24 mouse cellular contexts compared by ENCODE assay signal in the genomic region with DNA sequence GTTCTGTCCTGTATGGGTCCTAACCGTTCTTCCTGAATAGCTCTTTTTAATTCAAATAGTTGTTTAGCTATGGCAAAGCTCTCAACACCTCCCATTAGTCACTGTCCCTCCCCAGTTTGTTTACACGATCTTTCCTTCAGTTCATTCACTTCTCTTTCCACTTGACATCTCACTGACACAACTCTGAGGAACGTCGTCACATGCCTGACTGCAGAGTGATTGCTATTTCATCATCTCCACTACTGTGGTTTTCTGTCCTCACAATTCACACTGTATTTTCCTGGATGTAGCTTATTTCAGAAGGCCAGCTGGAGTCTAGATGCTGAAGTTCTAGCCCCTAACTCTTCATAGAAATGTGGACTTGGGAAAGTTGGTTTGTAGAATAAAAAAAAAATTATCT. TPM values are rescaled to one million over a fixed set of nuclear protein-coding genes. Genes with fewer than 3 reads are reported as not detected.
DNase-seq lines count a peak whose midpoint lies in the region; ATAC-seq and TF ChIP-seq lines count a peak whose summit lies in the region.
"Had no signal": no experiment of that assay in that cellular context is flagged by ENCODE, and none has a peak within 500 bp of the region (broad histone marks: within the 10 kb centered on the region; RNA-seq: fewer than 3 reads in every experiment).

No protein-coding gene starts in this region.

- no peaks in the 10 kb centered on the region for H3K27me3 ChIP-seq in myocyte (ENCODE audit: control insufficient read depth, insufficient read depth, insufficient read length)
- H3K27me3 ChIP-seq in heart, embryonic 11.5 days (ENCODE audit: control insufficient read depth, insufficient read depth, low read length): no peaks in the 10 kb centered on the region; the same call in 1 of the 2 replicates
- H3K27me3 ChIP-seq: embryonic facial prominence, embryonic 13.5 days; heart, embryonic 13.5 days; hindbrain, embryonic 15.5 days; Patski had no signal

- no peak overlapping the region for H3K4me3 ChIP-seq in myocyte
- no peak overlapping the region for H3K4me3 ChIP-seq in heart, embryonic 11.5 days (ENCODE audit: low read depth, low read length)
- H3K4me3 ChIP-seq: embryonic facial prominence, embryonic 13.5 days; heart, embryonic 13.5 days; hindbrain, embryonic 15.5 days had no signal

- H3K4me1 ChIP-seq in heart, embryonic 11.5 days (ENCODE audit: control insufficient read depth, insufficient read depth, low read length): 0 out of 2 replicates have a peak, but pooled peaks cover 3% of the 10 kb centered on the region

- peak; percentile 95 for ATAC-seq in granulocyte monocyte progenitor cell, adult 5-6 weeks (replicated peaks; ENCODE audit: poor library complexity, severe bottlenecking)
- ATAC-seq in megakaryocyte-erythroid progenitor cell, adult 5-6 weeks (replicated peaks; ENCODE audit: low FRiP score, low TSS enrichment, poor library complexity, severe bottlenecking): no peak
- ATAC-seq in heart, embryonic 11.5 days (replicated peaks; ENCODE audit: insufficient number of reproducible peaks, low FRiP score, low TSS enrichment): no peak
- ATAC-seq: CD4-positive, CD25-positive, alpha-beta regulatory T cell, adult 4 months; forebrain, embryonic 14.5 days; inflammation-experienced regulatory T-cells, adult 6 months; intestine, postnatal 0 days; Patski had no signal

- no peaks in the 10 kb centered on the region for H3K9me3 ChIP-seq in heart, embryonic 11.5 days (replicated peaks; ENCODE audit: control insufficient read depth, low read length)
- H3K9me3 ChIP-seq: embryonic facial prominence, embryonic 13.5 days; G1E; heart, embryonic 13.5 days; hindbrain, embryonic 15.5 days had no signal

- peak; percentile 74 for DNase-seq in heart, adult 11 months
- DNase-seq in heart, adult 18-20 months: no peak
- peak; percentile 56 for DNase-seq in Muller cell, postnatal 12 days (ENCODE audit: inconsistent ontology term)
- no peak for DNase-seq in thymus, postnatal 36 days
- DNase-seq: adrenal gland, adult 8-10 months; adrenal gland, postnatal 36 days; B cell, adult 2 months; cerebellum, adult 8-10 months; cerebellum, postnatal 14 days; gastrocnemius, postnatal 36 days; heart, postnatal 36 days had no signal

- no peak overlapping the region for H3ac ChIP-seq in myocyte (ENCODE audit: control insufficient read depth, insufficient read length)

- H3K4me2 ChIP-seq in myocyte (ENCODE audit: low read depth): peak overlapping the region; percentile 18
- no peak overlapping the region for H3K4me2 ChIP-seq in heart, embryonic 11.5 days
- H3K4me2 ChIP-seq: embryonic facial prominence, embryonic 13.5 days; heart, embryonic 13.5 days; hindbrain, embryonic 15.5 days had no signal

- H3K9ac ChIP-seq in heart, embryonic 11.5 days (ENCODE audit: low read depth, low read length): no peak overlapping the region
- H3K9ac ChIP-seq: embryonic facial prominence, embryonic 13.5 days; heart, embryonic 13.5 days; hindbrain, embryonic 15.5 days had no signal

- H3K79me2 ChIP-seq in myocyte (ENCODE audit: control insufficient read depth, insufficient read depth): no peaks in the 10 kb centered on the region

- WGBS in heart, embryonic 11.5 days (ENCODE audit: insufficient replicate concordance): 35% methylated on average over 4 of the region's 4 CpGs

- no peaks in the 10 kb centered on the region for H3K36me3 ChIP-seq in myocyte (ENCODE audit: control insufficient read depth, insufficient read depth)
- no peaks in the 10 kb centered on the region for H3K36me3 ChIP-seq in heart, embryonic 11.5 days (ENCODE audit: control insufficient read depth, insufficient read depth, low read length)
- H3K36me3 ChIP-seq: embryonic facial prominence, embryonic 13.5 days; G1E; heart, embryonic 13.5 days; hindbrain, embryonic 15.5 days had no signal

- TF ChIP-seq POLR2A in myocyte (IDR thresholded peaks at IDR 0.05; ENCODE audit: insufficient read length, low read depth): no peak

- H3K27ac ChIP-seq in heart, embryonic 11.5 days (ENCODE audit: low read depth, low read length): no peak overlapping the region
- H3K27ac ChIP-seq: embryonic facial prominence, embryonic 13.5 days; heart, embryonic 13.5 days; hindbrain, embryonic 15.5 days had no signal

TF ChIP-seq in myocyte, 11 proteins besides CTCF, POLR2A, EP300 and RAD21:
- TF ChIP-seq MAX (IDR thresholded peaks at IDR 0.05; ENCODE audit: low read depth) (no peak), SRF (IDR thresholded peaks at IDR 0.05; ENCODE audit: control insufficient read depth, insufficient read length, low read depth) (no peak), MYOD1 (IDR thresholded peaks at IDR 0.05; ENCODE audit: control insufficient read depth in 1 of 3, insufficient read length in 2 of 3, low read depth in 2 of 3) (no peak), TCF12 (IDR thresholded peaks at IDR 0.05; ENCODE audit: insufficient read depth, poor library complexity, severe bottlenecking) (no peak), CEBPB (IDR thresholded peaks at IDR 0.05; ENCODE audit: insufficient read depth, poor library complexity, severe bottlenecking) (no peak), MYOG (IDR thresholded peaks at IDR 0.05; ENCODE audit: control insufficient read depth in 1 of 3, insufficient read depth in 1 of 3, insufficient read length in 2 of 3, low read depth in 2 of 3) (no peak), REST (IDR thresholded peaks at IDR 0.05; ENCODE audit: insufficient read depth, insufficient read length) (no peak), USF1 (IDR thresholded peaks at IDR 0.05; ENCODE audit: low read depth) (no peak), E2F4 (IDR thresholded peaks at IDR 0.05; ENCODE audit: insufficient read depth) (no peak), TCF3 (IDR thresholded peaks at IDR 0.05; ENCODE audit: insufficient read length, low read depth) (no peak)

RNA-seq across cellular contexts. Expression of a gene that starts 8.5 kb away (rescaled TPM):
- total RNA-seq in heart, adult 18-20 months (2021): 1 to 10 TPM; 1.2 to 1.3 TPM
- 2.0 and 2.4 TPM in 2 replicates for total RNA-seq in granulocyte monocyte progenitor cell, adult 5-6 weeks (2014; fragmentation: Nextera tagmentation)
- 4.2 TPM in 2 replicates for total RNA-seq in granulocyte monocyte progenitor cell, adult 5-6 weeks (2017)
- polyA plus RNA-seq in myocyte (2012; fragmentation: generic; extraction: Trizol): 9.9 TPM
- 2.6 and 3.1 TPM in 2 replicates for total RNA-seq in megakaryocyte-erythroid progenitor cell, adult 5-6 weeks (2014; fragmentation: Nextera tagmentation)
- 8.4 and 9.8 TPM in 2 replicates for total RNA-seq in megakaryocyte-erythroid progenitor cell, adult 5-6 weeks (2017)
- polyA plus RNA-seq in heart, embryonic 11.5 days (2014; fragmentation: Nextera tagmentation; extraction: Ambion mirVana): 10.8 and 12.2 TPM in 2 replicates

Comparison
In these comparisons a context has a peak if more than half of its experiments do, and no peak if none do; other contexts are left out.
1. DNase-seq: peak in heart, adult 11 months (single experiment) and Muller cell, postnatal 12 days (single experiment); none in heart, adult 18-20 months (0 of 2) and thymus, postnatal 36 days (0 of 2).